ENCODE assay signal across 8 mouse cellular contexts in the genomic region with DNA sequence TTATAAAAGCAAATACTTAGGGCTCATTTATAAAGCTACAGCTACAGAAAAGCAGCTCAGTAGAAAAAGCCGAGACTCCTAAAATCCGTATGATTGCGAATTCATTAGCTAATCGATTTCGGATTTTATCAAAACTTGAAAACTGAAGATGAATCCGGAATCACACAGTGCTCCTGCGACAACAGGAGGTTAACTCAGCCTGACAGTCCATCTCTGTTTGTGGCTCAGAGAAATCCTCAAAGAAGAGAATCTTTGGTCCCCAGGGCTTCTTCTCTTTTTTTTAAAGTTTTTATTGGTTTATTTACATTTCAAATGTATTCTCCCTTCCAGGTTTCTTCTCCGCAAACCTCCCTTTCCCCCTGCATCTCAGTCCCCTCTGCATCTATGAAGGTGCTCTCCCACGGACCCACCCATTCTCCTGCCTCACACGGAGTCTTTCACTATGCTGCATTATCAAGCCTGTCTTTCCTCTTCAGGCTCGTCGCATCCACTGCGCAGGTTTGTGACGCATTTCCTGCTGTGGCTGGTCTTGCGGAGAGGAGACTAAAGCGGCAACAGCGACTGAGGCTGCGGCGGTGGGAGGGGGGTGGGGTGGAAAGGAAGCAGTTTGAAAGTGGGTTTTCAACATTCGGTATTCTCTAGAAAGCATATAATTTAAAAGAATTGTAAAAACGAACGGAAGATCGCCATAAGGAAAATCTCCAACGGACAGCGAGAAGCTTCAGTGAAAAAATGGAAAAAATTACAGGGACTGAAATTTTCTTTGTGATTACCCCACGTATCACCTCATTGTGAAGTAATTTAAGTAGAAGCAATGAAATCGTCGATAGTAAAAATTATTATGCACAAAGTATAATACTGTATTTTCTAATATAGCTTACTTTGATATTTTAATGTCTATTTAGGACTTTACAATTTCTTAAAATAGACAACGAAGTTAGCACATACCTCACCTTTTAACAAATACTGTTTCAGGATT.
DNase-seq lines count a peak whose midpoint lies in the region; ATAC-seq and TF ChIP-seq lines count a peak whose summit lies in the region.
"Not testable (repeated sequence)": the region's sequence is repeated elsewhere in the genome, so short reads cannot be mapped to it uniquely, and the experiment has no call there.

No protein-coding gene starts in this region.

- H3K4me1 ChIP-seq in G1E (ENCODE audit: insufficient read depth, low read depth, low read length); forebrain, embryonic 14.5 days (ENCODE audit: control insufficient read depth, insufficient read depth, low read length); limb, embryonic 14.5 days (ENCODE audit: control insufficient read depth, insufficient read depth, low read length); midbrain, embryonic 12.5 days: not testable (repeated sequence)

- not testable (repeated sequence) for H3K27me3 ChIP-seq in G1E (ENCODE audit: insufficient read depth, low read length); forebrain, embryonic 14.5 days (replicated peaks; ENCODE audit: control insufficient read depth, insufficient read depth, low read length); limb, embryonic 14.5 days (ENCODE audit: control insufficient read depth, insufficient read depth, low read length); midbrain, embryonic 12.5 days

- H3K36me3 ChIP-seq in G1E (replicated peaks); forebrain, embryonic 14.5 days (ENCODE audit: control insufficient read depth, insufficient read depth, low read length); limb, embryonic 14.5 days (ENCODE audit: control insufficient read depth, insufficient read depth, low read length); midbrain, embryonic 12.5 days: not testable (repeated sequence)

- 0 out of 2 replicates have a peak overlapping the region, but pooled peaks have one; percentile 21 for H3K27ac ChIP-seq in forebrain, embryonic 14.5 days (ENCODE audit: low read depth, low read length)
- H3K27ac ChIP-seq in limb, embryonic 14.5 days (replicated peaks; ENCODE audit: low read depth, low read length): not testable (repeated sequence)
- peak overlapping the region; percentile 68 for H3K27ac ChIP-seq in midbrain, embryonic 12.5 days (replicated peaks)

- peak; percentile 15; the same call in 1 of the 2 replicates for TF ChIP-seq POLR2A in limb, embryonic 14.5 days (IDR thresholded peaks at IDR 0.05; ENCODE audit: borderline replicate concordance, extremely low read depth, insufficient read depth, insufficient read length)

- intact Hi-C loops in heart, postnatal 10 days (cut with DNase I): loop anchor here (10.0 kb wide), 1 partner anchor 112 kb away; no protein-coding TSS in a partner anchor

- not testable (repeated sequence) for H3K9me3 ChIP-seq in G1E (replicated peaks); forebrain, embryonic 14.5 days (replicated peaks; ENCODE audit: control insufficient read depth, low read length); limb, embryonic 14.5 days (ENCODE audit: control insufficient read depth, low read length); midbrain, embryonic 12.5 days

- not testable (repeated sequence) for TF ChIP-seq CTCF in G1E (IDR thresholded peaks at IDR 0.05; ENCODE audit: low read depth, low read length)

- ATAC-seq in G1E (ENCODE audit: extremely low read depth, insufficient number of reproducible peaks, low FRiP score, poor library complexity, severe bottlenecking): peak; percentile 91
- ATAC-seq in forebrain, embryonic 14.5 days: peak; percentile 99
- peak; percentile 82 for ATAC-seq in limb, embryonic 14.5 days (ENCODE audit: low FRiP score, low read depth)
- ATAC-seq in midbrain, embryonic 12.5 days (ENCODE audit: low FRiP score, low read depth): peak; percentile 98

- 32% methylated on average over 29 of the region's 29 CpGs for WGBS in forebrain, embryonic 14.5 days
- 29% methylated on average over 29 of the region's 29 CpGs for WGBS in limb, embryonic 14.5 days
- WGBS in midbrain, embryonic 12.5 days: 31% methylated on average over 29 of the region's 29 CpGs

- DNase-seq in G1E (ENCODE audit: low spot score): peak; percentile 7
- DNase-seq in cerebellum, adult 9-10 months: peak; percentile 33
- peak; percentile 90 for DNase-seq in forebrain, embryonic 14.5 days (ENCODE audit: low spot score)
- peak; percentile 3 to 30 for DNase-seq in heart, postnatal 10 days
- peak; percentile 15 for DNase-seq in kidney, postnatal 14 days
- DNase-seq in limb, embryonic 14.5 days (ENCODE audit: low spot score): peak; percentile 38
- DNase-seq in right cerebral cortex, postnatal 36 days (ENCODE audit: low spot score in 2 of 2): peak; percentile 14 to 17

- peak overlapping the region; percentile 39 for H3K4me2 ChIP-seq in forebrain, embryonic 14.5 days (ENCODE audit: low read length)
- peak overlapping the region; percentile 47 for H3K4me2 ChIP-seq in limb, embryonic 14.5 days (replicated peaks; ENCODE audit: low read depth, low read length, severe bottlenecking)
- H3K4me2 ChIP-seq in midbrain, embryonic 12.5 days (replicated peaks): peak overlapping the region; percentile 41

- peak overlapping the region; percentile 48; the same call in 1 of the 2 replicates for H3K9ac ChIP-seq in forebrain, embryonic 14.5 days (ENCODE audit: low read length)
- 0 out of 2 replicates have a peak overlapping the region, but pooled peaks have one; percentile 17 for H3K9ac ChIP-seq in limb, embryonic 14.5 days (ENCODE audit: low read depth, low read length, severe bottlenecking)
- not testable (repeated sequence) for H3K9ac ChIP-seq in midbrain, embryonic 12.5 days (replicated peaks)

- H3K4me3 ChIP-seq in G1E (ENCODE audit: low read depth, low read length): peak overlapping the region; percentile 51
- peak overlapping the region; percentile 25 for H3K4me3 ChIP-seq in forebrain, embryonic 14.5 days (ENCODE audit: low read depth, low read length)
- peak overlapping the region; percentile 32 for H3K4me3 ChIP-seq in limb, embryonic 14.5 days (replicated peaks; ENCODE audit: low read length)
- peak overlapping the region; percentile 35 for H3K4me3 ChIP-seq in midbrain, embryonic 12.5 days

Comparison
In these comparisons a context has a peak if more than half of its experiments do, and no peak if none do; other contexts are left out.
1. DNase-seq: peak in every context shown above with its lines; median percentile 90 in forebrain, embryonic 14.5 days; 38 in limb, embryonic 14.5 days; 33 in cerebellum, adult 9-10 months; 16 in heart, postnatal 10 days; 16 in right cerebral cortex, postnatal 36 days; 15 in kidney, postnatal 14 days; 7 in G1E.